Mouse (Mus musculus): ENCODE measurements around the gene Atp5d.

Atp5d gene

DNA sequence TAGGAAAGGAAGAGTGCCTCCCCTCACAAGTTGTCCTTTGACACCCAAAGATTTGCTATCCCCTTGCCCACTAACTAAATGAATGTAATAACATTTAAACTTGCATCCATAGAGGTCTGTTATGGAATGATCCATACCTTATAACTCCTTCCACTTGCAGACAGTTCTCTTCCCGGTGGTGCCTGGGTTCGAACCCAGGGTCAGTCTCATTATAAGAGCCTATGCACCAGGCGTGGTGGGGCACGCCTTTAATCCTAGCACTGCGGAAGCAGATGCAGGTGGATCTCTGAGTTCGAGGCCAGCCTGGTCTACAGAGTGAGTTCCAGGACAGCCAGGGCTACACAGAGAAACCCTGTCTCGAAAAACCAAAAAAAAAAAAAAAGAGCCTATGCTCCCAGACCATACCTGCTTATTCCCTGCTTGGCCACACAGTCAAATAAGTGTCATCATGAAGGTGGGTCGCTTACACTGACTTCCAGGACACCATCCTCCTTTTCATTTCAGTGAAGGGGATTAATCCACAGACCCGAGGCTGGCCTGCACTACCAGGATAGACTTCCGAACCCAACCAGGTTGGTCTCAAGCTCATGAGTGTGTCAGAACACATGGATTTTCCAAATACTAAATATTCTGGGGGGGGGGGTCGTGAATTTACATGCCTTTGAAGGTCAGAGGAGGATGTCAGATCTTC lies 1.7 kb downstream of the Atp5d start:
- DNase-seq (ENCODE audit: inconsistent age in 2 of 2, low spot score in 1 of 2) = peak in 1 of 2 experiments; percentile 52

DNA sequence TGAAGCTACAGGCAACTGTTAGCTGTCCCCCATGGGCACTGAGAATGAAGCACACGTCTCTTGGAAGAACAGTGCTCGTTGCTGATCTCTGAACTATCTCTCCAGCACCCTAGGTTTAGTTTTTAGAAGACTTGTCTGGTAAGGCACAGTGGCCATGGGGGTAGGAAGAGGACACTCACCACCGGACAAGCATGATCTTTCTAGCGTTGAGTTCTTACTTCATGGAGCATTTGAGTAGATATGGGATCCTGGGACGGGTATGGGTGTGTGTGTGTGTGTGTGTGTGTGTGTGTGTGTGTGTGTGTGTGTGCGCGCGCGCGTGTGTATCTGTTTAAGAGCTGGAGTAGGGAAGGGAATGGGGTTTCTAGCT lies 2.2 kb downstream of the Atp5d start, which contains the start of gene Cbarp:
Gene Cbarp (minus strand): TSS at position 170 of the 370 bp plus-strand sequence.
- DNase-seq (ENCODE audit: inconsistent age in 2 of 2, low spot score in 1 of 2) = no peak

DNA sequence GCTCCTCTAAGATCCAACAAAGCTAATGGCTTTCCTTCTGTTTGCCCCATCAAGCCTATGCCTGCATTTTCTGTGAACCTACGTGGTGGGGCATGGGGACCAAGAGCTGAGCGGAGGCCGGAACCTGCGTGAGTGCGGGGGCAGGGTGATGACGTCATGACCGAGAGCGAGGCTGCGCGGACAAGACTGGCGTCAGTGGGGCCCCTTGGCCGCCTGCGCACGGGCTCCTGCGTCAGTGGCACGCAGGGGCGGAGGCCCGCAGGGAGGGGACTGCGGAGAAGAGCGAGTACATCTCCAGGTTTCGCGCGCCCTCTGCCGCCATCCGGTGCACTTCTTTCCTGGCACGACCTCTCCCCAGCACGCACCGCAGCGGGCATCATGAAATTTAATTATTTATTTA lies 2.8 kb downstream of the Atp5d start:
- peak; percentile 98 to 99 for DNase-seq (ENCODE audit: inconsistent age in 2 of 2, low spot score in 1 of 2)

DNA sequence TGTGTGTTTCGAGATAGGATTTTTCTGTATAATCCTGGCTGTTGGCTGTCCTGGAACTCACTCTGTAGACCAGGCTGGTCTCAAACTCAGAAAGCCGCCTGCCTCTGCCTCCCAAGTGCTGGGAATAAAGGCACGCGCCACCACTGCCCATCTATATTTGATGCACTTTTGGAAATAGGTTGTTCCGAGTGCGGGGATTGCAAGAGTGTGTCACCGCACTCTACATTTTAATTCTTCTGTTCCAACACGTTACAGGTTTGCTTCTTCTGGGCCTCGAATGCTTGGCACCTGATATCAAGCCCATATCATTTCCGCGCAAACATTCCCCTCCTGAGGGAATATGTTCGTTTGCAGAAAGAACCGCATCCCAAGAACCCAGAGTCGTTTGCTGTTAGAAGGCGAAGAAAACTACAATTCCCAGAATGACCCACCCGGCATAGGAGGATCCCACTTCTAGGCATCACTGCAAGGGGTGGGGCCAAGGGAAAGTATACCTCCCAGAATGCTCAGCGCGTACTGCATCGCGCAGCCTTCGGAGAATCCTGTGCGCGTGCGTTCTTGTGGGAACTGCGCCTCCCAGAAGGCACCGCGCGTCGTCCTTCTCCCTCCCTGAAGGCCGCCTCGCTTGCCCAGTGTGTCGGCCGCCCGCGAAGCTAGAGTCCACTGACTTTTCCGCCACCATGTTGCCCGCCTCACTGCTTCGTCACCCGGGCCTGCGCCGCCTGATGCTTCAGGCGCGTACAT lies 3.5 kb downstream of the Atp5d start:
- DNase-seq (ENCODE audit: inconsistent age in 2 of 2, low spot score in 1 of 2) = peak; percentile 96 to 97

DNA sequence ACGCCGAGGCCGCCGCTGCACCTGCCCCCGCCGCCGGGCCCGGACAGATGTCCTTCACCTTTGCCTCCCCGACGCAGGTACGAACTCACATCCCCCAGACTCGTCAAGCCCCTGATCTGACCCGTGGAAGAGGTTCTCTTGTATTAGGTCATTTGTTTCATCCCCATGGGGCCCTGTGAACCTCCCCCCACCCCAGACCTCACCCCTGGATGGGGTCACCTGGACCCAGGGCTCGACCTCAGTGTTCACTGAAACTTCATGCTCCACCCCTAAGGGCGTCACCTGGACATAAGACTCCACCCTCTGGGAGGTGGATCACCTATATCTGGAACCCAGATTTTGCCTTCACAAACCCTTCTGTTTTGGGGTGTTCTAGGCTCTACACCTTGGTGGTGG lies 4.1 kb downstream of the Atp5d start:
- no peak for DNase-seq (ENCODE audit: inconsistent age in 2 of 2, low spot score in 1 of 2)

DNA sequence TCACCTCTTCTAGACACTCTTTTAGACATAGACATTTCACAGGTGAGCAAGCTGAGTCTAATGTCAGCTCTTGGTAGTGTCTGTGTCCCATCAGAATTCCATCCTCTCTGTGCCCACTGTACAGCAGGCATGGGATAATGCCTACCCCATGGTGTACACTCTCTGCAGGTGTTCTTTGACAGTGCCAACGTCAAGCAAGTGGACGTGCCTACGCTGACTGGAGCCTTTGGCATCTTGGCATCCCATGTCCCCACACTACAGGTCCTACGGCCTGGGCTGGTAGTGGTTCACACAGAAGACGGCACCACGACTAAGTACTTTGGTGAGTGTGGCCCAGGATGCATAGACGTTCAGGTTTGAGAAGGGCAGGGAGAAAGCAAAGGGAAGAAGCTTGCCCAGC lies 5.2 kb downstream of the Atp5d start:
- peak; percentile 33 to 52 for DNase-seq (ENCODE audit: inconsistent age in 2 of 2, low spot score in 1 of 2)

DNA sequence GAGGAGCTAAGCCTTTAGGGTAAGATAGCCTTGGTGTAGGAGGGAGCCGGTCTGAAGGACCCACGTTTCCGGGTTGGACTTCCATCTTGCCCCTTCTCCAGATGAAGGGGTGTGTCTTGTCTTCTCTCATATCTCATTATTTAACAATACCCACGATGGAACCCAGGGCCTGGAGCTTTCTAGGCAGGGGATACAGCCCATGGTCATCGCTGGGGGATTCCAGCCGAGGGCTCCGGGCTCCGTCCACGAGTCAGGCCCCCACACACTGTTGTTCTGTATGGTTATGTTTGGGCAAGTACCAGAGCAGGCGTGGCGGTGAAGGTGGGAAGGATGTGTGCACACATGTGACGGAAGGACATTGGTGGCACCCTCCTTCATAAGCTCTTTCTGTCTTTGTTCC lies 5.7 kb downstream of the Atp5d start:
- DNase-seq (ENCODE audit: inconsistent age in 2 of 2, low spot score in 1 of 2) = peak in 1 of 2 experiments; percentile 34

DNA sequence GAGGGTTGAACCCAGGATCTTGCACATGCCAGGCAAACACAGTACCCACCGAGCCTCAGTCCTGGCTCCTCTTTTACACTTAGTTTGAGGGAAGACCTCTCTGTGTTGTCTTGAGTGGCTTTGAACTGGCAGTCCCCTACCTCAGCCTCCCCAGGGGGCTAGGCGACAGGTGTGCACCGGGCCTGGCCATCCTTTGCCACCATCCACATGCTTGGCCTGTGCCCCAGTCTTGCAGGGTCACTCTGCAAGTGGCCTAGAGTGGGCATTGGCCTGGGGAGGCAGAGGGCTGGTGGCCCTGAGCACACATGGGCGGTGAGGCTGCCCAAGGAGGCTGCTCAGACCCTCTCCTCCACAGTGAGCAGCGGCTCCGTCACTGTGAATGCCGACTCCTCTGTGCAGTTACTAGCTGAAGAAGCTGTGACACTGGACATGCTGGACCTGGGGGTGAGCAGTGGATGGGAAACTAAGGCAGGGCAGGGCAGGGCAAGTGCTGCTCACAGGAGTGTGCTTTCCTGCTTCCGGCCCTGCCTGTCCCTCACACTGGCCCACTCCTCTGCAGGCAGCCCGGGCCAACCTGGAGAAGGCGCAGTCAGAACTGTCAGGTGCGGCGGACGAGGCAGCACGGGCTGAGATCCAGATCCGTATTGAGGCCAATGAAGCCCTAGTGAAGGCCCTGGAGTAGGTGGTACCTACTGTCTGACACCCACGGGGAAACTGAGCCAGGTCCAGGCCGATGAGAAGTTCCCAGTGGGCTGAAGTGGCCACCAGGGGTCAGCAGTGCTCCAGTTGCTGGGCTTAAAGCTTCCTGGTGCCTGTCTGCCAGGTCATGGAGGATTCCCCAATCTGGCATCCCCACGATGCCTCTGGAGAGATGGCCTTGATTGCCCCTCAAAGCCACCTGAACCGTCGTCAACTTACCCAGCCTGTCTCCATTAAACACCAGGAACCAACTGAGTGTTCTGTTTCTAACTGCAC lies 6.7 kb downstream of the Atp5d start:
- peak; percentile 79 to 91 for DNase-seq (ENCODE audit: inconsistent age in 2 of 2, low spot score in 1 of 2)

DNA sequence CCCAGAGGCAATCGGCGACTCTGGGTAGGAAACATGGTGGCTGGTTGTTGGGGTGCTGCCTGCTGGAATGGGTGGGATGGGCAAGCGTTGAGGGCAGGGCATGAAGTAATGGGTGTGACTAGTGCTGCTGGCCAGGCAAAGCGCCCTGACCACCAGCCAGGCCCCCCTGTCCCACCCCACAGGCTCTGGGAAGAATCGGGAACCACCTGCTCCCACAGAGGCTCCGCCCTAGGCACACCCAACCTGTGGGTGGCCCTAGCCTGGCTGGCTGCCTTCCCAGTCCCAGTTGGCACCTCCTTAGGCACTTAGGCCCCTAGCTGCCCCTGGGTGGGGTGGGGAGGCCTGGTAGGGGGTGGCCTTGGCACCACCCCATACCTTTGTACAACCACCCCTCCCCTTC lies 7.5 kb downstream of the Atp5d start:
- peak; percentile 65 to 70 for DNase-seq (ENCODE audit: inconsistent age in 2 of 2, low spot score in 1 of 2)

DNA sequence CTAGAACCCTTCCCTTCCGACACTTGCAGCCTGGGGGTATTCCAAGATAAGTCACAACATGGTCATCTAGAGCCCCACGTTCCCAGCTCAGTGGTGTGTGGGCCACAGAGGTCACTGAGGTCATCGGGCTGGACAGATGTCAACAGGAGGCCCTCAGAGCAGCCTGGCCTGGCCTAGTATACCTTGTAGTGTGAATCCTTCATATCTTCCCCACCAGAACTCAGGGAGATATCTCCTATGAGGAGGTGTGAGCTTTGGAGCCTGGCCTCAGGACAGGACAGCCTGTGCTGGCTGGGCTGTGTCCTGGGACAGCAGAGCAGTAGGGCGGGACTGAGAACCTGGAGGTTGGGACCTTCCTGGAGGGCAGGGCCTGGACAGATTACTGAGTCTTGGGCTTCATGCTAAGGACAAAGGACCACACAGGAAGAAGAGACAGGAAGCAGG lies 8.2 kb downstream of the Atp5d start:
- DNase-seq (ENCODE audit: inconsistent age in 2 of 2, low spot score in 1 of 2) = peak; percentile 54 to 78

DNA sequence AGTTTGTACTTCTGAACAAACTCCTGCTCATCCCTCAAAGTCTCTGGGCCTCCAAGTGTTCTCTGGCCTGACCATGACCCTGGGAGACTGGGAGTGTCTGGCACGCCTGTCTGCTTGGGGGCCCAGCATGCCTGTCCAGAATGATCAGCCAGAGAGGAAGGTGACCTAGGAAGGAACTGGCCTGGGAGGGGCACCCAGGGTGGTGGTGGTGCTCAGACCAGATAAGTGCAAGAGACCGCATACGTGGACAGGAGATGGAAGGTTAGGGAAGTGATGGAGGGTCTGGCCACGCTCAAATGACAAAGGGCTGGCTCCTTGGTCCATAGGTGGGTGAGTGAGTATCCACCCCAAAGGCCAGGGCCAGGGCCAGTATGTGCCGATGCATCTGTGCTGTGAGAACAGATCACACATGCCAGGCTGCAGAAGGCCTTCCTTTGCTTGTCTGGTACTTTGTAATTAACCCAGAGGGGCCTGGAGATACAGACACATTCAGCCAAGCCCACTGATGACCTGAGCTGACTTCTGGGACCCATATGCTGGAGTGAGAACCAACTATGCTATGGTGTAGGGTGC lies 8.8 kb downstream of the Atp5d start:
- peak in 1 of 2 experiments; percentile 63 for DNase-seq (ENCODE audit: inconsistent age in 2 of 2, low spot score in 1 of 2)

DNA sequence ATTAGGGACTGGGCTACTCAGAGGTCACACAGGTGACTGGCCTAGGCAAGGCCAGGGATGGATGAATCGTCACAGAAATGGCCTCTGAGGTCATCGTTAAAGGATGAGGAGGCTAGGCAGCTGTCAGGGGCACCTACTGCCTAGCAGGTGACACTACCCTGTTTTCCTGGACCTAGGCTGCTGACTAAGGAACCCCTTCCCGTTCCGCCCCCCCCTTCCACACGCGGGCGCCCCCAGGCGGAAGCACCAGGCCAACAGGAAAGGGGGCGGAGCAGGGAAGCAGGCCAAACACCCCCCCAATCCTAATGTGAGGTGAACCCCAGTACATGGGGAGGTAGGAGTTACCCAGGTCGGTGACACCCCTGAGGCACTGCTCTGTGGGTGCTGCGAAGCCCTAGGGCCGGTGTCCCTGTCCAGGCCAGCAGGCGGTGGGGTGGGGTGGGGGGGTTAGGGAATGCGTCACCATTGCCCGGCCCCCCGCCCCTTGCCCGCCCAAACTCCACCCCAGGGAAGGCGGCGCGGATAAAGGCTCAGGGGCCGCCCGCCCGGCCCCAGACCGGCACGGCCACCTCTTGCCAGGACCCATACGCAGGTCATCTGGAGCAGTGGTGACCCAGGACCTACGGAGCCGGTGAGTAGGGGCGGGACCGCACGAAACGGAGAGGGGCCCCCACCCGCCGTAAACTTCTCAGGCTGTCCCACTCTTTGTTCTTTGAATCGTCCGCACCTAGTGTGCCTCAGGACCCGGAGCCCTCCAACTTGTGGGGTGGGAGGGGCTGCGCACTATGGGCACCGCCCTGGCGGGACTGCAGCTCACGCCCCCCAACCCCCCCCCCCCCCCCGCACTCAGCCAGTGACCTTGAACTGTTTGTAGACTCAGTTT lies 9.5 kb downstream of the Atp5d start, which contains the start of gene Midn:
Gene Midn (plus strand): TSS at position 554 of the 883 bp plus-strand sequence.
- DNase-seq (ENCODE audit: inconsistent age in 2 of 2, low spot score in 1 of 2) = peak; percentile 93 to 97

DNA sequence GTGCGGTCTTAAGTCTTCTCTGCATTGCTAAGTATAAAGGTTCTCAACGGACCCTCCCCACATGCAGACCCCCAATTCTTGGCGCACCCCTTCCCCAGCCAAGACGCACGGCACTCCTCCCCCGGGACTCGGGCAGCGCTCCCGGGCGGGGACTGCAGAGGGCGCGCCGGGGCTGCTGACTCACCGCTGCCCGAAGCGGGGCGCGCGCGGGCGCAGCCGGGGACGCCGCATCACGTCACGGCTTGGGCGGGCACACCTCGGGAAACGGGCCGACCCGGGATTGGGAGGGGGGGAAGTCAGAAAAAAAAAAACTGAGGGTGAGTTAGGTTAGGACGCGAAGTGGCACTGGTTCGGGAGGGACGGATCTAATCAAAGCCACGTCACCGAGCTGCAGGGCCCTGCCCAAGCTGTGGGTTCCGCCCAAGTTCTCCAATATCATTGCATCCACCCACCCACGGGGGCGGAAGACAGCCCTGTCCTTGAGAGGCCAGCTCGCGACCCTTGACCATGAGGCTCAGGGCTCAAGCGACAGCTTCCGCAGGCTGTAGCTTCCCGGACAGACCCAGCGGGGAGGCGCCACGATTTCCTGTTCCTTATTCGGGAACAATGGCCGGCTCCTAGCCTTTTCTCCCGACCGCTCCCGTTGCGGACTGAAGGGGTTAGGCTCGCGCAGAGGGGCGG lies 10.3 kb downstream of the Atp5d start:
- peak; percentile 97 to 99 for DNase-seq (ENCODE audit: inconsistent age in 2 of 2, low spot score in 1 of 2)

DNA sequence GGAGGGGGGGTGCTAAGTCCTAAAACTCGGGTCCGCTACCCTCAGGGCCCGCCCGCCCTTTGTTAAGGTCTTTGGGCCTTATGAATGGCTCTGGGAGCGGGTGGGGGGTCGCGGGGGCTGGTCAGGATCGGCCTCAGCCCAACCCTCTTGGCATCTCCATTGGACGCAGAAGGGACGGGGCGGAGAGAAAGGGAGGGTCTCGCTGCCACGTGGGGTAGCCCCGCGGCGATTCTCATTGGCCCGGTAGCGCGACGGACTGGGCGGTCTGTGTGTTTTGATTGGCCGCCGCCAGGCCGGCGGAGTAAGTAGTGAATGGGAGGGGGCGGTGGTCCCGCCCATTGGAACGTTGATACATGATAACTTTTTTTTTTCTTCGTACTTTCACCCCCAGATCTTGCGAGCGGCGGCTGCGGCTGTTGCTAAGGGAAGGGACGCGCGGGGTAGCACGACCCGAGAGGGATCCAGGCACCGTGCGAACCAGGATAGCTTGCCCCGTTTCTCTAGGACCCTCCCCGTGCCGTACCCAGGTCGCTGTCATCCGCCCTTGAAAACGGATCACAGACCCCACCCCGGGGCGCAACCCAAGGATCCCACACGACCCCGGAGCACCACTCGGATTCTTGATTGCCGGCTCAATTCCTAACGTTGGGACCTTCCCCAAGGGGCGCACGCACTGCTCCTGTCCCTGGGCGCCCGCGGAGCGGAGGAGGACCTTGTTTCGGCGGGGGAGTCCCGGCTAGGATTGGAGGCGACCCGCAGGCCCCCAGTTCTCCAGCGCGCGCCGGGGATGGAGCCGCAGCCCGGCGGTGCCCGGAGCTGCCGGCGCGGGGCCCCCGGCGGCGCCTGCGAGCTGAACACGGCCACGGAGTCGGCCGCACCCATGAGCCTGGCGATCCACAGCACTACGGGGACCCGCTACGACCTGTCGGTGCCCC lies 11.1 kb downstream of the Atp5d start:
- DNase-seq (ENCODE audit: inconsistent age in 2 of 2, low spot score in 1 of 2) = peak; percentile 99

DNA sequence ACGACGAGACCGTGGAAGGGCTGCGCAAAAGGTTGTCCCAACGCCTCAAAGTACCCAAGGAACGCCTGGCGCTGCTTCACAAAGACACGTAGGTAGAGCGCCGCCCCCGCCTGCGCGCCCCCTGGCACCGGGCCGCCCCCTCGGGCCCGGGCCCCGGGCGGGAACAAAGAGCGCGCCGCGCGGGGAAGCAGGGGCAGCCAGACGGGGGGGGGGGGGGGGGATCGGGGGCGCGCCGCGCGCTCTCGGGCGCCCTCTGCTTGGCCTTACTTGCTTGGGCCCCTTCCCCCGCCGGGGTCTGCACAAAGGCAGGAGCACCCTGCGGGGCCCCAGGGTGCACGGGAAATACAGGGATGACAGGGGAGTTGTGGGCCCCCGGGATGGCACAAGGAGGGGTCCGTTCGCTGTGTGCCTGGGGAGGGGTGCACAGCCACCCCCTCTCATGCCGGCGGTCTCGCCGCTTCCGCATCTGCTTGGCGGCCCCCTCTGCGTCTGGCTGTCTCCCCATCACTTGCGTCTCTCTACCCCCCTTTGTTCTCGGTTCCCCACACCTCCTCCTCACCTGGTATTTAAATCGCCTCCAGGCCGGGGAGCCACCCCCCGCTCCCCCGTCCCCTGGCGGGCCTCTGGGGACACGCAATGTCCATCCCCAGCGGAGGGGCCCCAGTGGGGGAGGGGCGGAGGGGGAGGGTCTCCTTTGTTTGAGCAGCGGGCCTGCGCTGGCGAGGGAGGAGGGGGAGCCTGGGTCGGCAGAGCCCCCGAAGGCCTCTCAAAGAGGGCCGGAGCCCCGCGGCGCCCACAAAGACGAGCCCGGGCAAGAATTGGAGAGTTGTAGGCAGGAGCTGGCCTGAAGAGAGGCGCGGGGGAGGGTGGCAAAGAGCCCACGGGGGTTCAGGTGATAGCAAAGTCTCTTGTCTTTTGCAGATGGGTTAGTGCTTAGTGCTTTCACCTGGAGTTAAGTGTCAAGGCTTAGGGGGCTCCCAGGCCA lies 12.1 kb downstream of the Atp5d start:
- peak; percentile 77 to 89 for DNase-seq (ENCODE audit: inconsistent age in 2 of 2, low spot score in 1 of 2)

DNA sequence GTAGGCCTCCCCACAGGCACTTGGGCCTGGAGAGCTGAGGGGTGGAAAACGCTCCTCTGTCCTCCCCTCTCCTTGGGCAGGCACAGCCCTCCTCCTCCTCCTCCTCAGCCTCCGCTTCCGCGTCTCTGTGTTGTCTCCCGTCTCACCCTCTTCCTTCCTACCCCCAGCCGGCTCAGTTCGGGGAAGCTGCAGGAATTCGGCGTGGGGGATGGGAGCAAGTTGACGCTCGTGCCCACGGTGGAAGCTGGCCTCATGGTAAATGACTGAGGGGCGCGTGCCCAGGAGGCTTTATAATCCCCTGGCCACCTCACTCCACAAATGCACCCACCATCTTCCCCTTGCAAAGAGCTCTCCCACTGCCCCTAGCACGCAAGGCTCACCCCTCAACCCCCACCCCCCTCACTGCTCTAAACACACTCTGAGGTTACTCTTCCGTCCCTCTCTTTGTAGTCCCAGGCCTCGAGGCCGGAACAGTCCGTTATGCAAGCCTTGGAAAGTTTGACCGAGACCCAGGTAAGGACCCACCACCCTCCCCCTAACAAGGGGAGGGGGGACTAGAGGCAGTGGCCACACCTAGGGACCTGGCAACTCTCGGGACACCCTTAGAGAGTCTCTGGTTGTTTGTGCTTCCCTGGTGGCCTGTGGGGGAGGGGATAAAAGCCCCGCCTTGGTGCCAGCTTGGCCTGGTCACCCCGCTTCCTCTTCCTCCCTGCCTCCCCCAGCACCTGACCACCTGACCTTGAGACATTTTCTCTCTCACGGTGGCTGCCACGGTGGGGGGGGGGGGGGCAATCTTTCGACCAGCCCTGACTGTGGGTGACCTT lies 13.0 kb downstream of the Atp5d start:
- peak; percentile 83 to 91 for DNase-seq (ENCODE audit: inconsistent age in 2 of 2, low spot score in 1 of 2)
